Mouse (Mus musculus) adrenal gland, postnatal 4 days (tissue): Measurements from ENCODE around the gene Rest. TPM values are rescaled to one million over a fixed set of nuclear protein-coding genes. Genes with fewer than 3 reads are reported as not detected.

Experiments used
- DNase-seq, 2 experiments: peaks; one replicate each; pipeline ENCODE4 v3.0.0; 2021 to 2022; ENCODE audit warnings: low spot score in 2 of 2, mixed read lengths in 2 of 2
- total RNA-seq, 2 experiments: library from RNA; stranded (reverse); gene quantifications; 2 replicates each; pipeline ENCODE4 v1.2.3; 2021

The Rest gene
- total RNA-seq, 2 experiments from 2014 or later, result 39.0 to 42.6 TPM

DNA sequence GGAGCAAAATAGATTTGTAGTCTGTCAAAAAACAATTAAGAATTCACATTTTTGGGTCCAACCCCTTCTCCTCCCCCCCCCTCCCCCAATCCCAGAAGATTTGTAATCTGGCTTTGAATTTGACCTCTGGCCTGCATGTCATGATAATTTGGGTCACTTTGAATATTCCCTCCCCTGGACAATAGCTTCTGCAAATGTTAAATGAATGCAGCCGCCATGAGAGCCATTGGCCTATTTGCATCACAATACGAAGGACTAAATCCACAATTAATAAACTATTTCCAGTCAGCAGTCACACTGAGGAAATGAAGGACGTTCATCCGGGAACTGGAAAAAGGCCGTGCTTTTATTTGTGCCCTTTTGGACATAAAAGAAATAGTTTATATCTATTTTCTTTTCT lies 3.2 kb upstream of the Rest start:
- DNase-seq, result no peak

DNA sequence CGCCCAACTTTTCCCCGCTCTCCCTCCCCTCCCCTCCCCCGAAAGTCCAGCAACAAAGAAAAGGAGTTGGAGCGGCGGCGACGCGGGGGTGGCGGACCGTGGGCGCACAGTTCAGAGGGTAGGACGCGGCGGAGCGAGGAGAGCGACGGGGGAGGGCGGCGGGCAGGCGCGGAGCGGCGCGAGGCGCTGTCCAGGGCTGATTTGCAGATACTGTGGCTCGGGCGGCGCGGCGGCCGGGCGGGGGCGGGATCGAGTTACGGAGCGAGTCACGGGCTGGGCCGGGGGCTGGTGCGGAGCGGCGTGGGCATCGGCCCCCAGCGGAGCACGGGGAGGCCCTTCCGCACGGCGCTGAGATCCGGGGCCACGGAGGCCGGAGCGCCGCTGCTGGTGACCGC lies 377 bp downstream of the Rest start:
- peak; percentile 57 to 58 for DNase-seq

DNA sequence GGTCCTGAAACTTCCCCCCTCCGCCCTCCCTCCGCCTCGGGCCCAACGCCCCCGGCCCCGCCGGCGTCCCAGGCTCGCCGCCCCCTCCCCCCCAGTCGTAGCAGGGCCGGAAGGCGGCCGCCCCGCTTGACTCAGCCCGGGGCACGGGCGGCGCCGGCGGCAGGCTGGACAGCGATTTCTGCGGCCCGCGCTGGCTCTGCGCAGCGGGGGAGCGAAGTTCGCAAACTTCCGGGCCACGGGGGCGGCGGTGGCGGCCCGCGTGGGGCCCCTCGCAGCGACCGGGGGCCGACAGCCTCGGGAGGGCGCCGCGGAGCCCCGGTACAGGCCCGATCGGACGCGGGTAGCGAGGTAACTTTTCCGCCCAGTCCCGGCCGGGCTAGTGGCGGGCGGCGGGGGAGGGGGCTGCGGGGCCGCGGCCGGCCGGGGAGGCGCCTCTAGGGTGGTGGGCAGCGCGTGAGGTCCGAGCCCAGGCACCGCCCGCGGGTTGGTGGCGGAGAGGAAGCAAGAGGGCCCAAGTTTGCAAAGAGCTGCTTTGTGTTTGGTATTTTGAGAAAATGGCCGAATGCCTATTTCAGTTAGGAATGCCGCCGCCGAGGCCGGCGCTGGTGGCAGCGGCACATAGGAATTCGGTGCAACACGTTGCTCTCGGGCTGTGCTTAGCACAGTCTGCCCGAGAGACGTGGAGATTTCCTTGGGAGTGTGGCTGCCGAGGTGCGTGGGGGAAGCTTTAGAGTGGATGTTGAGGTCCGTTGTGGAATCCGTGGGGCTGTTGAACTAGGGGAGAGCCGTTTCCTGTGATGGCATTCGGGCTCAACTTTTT lies 985 bp downstream of the Rest start:
- DNase-seq, result peak; percentile 27 to 28

- no peak for DNase-seq
These were observed 1.7 kb downstream of the Rest start for GRCm38 (mm10) chr5:77266886-77267401.

- DNase-seq, result no peak
These were observed 2.1 kb downstream of the Rest start for GRCm38 (mm10) chr5:77267441-77267840.

GRCm38 (mm10) chr5:77267957-77268624 lies 2.8 kb downstream of the Rest start:
- no peak for DNase-seq

GRCm38 (mm10) chr5:77269399-77269798 lies 4.1 kb downstream of the Rest start:
- DNase-seq, result no peak

GRCm38 (mm10) chr5:77273151-77273550 lies 7.9 kb downstream of the Rest start:
- DNase-seq, result no peak

DNA sequence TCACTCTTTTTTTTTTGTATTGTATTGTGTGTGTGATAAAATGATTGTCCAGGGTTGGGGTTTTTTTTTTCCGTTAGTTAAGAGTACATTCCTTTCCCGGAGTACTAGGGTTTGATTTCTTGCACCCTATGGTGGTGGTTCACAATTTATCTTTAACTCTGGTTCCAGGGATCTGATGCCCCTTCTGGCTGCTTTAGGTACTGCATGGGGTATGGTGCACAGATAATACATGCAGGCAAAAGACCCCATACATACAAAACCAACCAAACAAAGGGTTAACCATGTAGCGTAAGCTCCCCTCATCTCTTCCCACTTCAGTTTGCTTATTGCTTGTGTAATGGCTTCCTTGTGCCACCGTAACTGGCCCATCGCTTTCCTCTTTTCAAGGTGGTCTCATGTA lies 10.7 kb downstream of the Rest start:
- DNase-seq, result no peak

DNA sequence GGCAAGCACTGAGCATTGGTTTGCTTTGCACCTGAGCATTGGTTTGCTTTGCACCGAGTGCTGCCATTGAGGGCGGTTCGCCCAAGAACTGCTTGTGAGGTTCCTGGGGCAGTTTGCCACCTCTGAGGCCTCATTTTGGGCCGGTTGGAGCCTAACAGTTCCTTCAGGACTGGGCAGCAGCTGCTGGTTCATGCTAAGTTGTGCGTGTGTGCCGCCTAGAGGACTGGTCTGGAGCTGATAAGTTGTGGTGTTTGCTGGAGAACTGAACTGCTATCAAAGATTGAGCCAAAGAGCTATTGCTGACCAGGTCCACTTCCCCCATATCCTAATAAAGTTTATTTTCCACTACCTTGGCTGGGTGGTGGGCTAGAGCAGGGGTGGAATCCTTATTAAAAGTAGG lies 11.9 kb downstream of the Rest start:
- DNase-seq, result no peak

- DNase-seq, result no peak
These were observed 16.4 kb downstream of the Rest start for GRCm38 (mm10) chr5:77281518-77282174.

DNA sequence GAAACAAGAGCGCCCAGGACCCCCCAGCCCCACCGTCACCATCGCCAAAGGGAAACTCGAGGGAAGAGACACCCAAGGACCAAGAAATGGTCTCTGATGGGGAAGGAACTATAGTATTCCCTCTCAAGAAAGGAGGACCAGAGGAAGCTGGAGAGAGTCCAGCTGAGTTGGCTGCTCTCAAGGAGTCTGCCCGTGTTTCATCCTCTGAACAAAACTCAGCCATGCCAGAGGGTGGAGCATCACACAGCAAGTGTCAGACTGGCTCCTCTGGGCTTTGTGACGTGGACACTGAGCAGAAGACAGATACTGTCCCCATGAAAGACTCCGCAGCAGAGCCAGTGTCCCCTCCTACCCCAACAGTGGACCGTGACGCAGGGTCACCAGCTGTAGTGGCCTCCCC lies 17.0 kb downstream of the Rest start:
- DNase-seq, result no peak

DNA sequence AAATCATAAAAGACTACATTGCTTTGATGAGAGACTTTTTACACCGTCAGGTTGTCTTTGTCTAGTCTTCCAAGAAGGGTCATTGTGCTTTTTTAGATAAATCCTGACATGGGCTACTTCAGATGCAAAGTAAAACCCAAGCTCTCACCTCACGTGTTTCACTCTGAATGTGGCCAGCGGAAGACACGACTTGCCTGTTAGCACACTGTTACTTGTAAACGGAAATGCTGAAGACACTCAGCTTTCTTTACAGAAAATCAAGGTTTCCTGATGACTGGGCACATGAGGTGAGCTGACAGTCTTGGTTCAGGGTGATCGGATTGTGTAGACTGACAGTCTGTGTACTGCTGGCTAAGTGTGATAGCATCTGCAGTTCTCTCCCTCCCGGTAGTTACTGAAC lies 20.4 kb downstream of the Rest start:
- no peak for DNase-seq

- no peak for DNase-seq
These were observed 21.6 kb downstream of the Rest start for GRCm38 (mm10) chr5:77286904-77287303.

- no peak for DNase-seq
These were observed 22.6 kb downstream of the Rest start for GRCm38 (mm10) chr5:77287901-77288300.

DNA sequence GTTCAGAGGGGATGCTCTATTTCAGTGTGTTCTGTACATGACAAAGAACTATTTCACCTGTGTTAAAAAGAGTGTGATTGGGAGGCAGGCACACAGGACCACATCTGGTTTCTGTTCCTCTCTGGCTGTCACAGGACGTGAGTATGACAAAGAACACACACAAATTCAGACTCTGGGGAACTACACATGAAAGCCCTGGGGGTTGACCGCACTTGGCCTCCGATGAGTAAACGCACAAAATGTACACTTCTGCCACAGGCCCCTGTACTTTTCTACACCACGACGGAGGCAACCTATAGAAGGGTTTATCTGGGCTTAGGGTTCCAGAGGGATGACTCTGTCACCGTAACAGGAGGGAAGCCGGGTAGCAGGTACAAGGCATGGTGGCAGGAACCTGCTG lies 24.4 kb downstream of the Rest start:
- DNase-seq, result no peak

GRCm38 (mm10) chr5:77290606-77291005 lies 25.3 kb downstream of the Rest start:
- DNase-seq, result no peak

DNA sequence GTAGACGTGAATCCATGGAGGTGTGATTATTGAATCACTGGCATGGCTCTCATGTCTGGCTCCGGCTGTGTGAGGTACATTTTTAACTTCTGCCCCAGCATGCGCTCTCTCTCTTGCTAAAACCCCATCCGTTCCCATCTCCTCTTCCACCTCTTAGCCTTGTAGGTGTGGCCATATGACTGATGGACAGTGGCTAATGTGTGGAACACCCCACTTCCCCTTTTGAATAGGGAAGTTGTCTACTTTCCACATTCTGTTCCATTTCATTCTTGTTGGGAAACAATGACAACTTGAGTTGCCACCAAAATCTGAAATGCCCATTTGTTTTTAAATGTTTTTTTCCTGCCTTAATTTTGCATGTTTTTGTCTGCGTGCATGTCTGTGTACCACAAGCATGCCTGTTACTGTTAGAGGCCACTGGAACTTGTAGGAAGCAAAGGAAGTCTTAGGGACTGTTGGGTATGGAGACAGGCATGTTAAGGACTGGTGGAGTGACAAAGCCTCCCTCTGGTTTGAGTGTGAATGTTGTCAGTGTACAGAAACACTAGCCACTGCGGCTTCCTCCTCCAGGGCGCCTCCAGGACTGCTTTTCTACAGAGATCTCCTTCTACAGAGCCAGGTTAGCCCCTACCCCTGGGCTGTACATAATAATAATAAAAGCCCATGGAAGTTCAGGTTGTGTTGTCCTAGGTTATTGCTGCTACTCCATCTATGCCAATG lies 27.7 kb downstream of the Rest start:
- no peak for DNase-seq

DNA sequence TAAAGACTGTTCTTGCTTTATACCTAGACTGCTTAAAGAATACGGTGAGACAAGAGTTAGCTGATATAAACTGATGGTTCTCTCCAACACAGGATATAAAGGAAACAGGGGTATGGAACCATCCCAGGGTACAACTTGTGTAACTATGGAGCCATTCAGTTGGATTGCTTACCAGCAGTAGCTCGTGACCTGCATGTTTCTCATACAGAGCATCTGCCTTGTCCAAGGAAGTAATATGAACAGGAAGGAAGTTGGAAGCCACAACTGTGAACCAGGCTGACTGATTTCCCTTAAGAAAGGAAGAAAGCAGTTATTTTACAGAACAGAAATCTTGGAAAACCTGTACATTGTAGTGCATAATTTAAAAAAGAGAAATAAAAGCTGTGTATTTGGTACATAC lies 34.2 kb downstream of the Rest start:
- DNase-seq, result no peak

GRCm38 (mm10) chr5:77301296-77301903 lies 36.1 kb downstream of the Rest start:
- no peak for DNase-seq
